Mouse (Mus musculus) adrenal gland, adult 8-10 months (tissue): ENCODE measurements around the gene Gm11444. TPM values are rescaled to one million over a fixed set of nuclear protein-coding genes. Genes with fewer than 3 reads are reported as not detected.
A peak's percentile ranks its signal among the peaks of the same experiment; 100 is the strongest.

Experiments used
- DNase-seq: peaks from one replicate; pipeline ENCODE4 v3.0.0; 2022
- total RNA-seq, 4 experiments: library from RNA; stranded (reverse); gene quantifications; 2 replicates each; pipeline ENCODE4 v1.2.4; 2022

The Gm11444 gene
- total RNA-seq, 4 experiments from 2014 or later, result not detected

DNA sequence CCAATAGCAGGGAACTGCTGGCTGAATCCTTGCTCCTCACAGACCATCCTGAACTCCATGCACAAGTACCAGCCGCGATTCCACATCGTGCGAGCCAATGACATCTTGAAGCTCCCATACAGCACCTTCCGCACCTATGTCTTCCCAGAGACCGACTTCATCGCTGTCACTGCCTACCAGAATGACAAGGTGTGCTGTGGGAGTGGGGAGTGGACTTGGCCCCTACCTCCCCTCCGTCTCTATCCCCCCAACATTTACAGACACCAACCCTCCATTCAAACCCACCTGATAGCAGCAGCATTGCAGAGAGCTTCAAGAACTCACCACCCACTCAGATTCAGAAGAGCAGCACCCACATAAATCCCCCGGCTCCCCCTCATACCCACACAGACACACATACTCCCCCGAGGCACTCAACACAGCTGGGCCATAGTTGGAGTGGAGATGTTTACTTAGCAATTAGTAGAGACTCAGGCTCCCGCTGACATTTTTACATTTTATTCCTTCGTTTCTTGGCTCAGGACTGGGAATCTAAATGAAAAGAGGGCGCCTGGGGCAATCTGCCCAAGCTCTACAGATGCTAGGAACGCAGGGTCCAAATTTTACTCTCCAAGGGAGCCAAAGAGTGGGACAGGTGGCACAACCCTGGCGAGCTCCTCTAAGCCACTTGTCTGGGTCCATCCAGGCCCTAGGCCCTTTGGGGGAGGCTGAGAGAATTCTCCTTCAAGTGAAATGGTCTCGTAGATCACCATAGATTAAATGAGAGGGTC is 14.2 kb downstream of the Gm11444 start:
- DNase-seq, result no peak

- DNase-seq, result no peak
Observed at GRCm38 (mm10) chr11:85835001-85835752, 15.0 kb downstream of the Gm11444 start.

GRCm38 (mm10) chr11:85834386-85834931 is 15.7 kb downstream of the Gm11444 start:
- DNase-seq, result no peak

GRCm38 (mm10) chr11:85833761-85834385 is 16.3 kb downstream of the Gm11444 start:
- DNase-seq, result no peak

DNA sequence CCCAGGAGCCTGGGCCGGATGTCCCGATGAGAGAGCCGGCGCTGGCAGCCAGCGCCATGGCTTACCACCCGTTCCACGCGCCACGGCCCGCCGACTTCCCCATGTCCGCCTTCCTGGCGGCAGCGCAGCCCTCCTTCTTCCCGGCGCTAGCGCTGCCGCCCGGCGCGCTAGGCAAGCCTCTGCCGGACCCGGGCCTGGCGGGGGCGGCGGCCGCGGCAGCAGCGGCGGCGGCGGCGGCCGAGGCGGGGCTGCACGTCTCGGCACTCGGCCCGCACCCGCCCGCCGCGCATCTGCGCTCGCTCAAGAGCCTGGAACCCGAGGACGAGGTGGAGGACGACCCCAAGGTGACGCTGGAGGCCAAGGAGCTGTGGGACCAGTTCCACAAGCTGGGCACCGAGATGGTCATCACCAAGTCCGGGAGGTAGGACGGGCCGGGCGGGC is 17.0 kb downstream of the Gm11444 start:
- DNase-seq, result no peak

DNA sequence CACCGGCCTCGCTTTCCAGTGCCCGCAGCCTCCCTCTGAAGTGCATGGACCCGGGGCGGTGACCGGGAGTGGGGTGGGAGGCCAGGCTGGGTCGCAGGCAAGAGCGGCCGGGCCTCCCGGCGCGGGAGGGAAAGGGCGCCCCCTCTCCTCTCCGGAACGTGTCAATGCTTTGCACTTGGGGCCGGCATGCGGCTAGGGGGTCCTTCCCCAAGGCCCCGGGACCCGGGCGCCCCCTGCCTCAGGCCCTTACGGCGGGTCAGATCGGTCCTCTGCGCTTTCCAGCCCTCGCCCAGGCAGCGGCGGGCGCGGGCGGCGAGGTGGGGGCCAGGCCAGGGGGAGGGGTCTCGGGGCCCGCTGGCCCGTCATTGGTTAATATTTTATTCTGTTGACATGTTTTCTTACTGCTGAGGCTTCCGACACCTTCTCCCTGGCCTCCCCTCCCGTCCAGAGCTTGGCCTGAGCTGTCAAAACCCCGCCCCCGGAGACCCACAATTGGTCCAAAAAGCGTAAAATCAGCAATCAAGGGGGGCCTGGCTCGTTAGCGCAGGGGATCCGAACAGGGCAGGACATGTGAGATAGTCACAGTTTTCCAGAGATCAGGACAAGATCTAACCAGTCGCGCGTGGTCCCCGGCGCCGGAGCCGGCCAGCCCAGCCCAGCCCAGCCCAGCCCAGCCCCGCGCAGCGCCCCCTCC is 17.8 kb downstream of the Gm11444 start, which contains the start of gene Tbx2:
Gene Tbx2, plus strand, starts transcription at position 321 of the 694 bp plus-strand sequence.
- DNase-seq, result peak; percentile 79

DNA sequence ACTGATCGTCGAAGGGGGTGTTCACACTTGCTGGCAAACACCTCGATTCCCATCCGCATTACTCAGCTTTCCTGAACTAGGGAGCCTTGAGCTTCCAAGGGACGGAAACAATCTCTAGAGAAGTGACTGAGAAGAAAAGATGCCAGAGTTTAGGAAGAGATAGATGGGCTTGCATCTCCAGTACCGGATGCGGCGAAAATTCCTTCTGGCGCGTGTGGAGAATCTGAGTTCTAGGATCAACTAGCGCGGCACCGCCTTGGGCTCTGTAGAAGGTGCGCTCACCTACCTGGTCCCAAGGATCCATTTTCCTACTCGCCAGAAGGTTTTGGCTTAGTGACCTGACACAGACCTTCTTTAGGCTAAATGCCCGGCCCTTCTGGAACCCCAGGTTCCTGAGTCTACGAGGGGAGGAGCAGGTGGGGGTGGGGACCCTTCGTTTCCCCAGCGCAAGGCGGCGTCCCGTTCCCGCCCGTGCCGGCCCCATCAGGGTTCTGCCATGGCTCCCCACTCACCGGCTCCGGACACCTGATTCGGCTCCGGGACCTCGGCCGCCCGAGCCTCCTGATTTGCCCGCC is 18.4 kb downstream of the Gm11444 start:
- DNase-seq, result no peak

DNA sequence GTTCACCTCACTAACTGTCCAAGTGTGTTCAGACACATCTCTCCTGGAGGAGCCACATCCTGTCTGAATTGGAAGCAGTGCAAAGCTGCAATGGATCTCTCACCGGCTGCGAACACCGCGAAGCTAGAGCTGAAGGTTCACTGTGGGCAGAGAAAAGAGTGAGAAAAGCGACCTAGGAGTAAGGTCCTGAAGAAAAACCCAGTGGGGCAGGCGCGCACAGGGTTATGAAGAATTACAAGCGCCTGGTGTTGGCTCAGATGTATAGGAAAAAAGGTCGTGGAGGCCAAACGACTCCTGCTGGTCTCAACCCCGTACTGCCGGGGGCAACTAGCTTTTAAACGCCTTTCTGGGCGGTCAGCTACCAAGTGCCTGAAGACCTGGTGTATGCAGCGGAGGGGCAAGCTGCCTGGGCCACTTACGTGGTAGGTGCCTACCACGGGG is 19.2 kb downstream of the Gm11444 start:
- no peak for DNase-seq

- no peak for DNase-seq
Observed at GRCm38 (mm10) chr11:85829520-85830440, 20.4 kb downstream of the Gm11444 start.

- DNase-seq, result no peak
Observed at GRCm38 (mm10) chr11:85828691-85829519, 21.2 kb downstream of the Gm11444 start.

DNA sequence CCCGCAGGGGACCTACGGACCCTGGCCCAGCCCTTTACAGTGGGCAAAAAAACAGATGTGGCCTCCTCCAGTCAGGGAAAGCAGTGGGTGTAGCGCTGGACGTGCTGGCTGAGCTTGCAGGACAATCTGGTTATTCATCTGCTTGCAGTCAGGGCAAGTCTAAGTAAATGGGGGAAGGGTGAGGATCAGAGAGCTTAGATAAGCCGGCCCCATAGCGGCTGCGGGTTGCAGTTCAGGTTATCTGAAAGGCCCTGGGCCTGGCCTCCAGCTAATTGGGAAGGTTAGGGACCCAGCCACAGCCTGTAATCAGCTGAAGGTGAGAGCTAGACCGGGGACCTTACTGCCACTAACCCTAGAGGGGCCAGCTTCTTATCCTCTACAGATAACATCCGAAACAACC is 22.8 kb downstream of the Gm11444 start:
- no peak for DNase-seq

- no peak for DNase-seq
Observed at GRCm38 (mm10) chr11:85825823-85826222, 24.3 kb downstream of the Gm11444 start.

- no peak for DNase-seq
Observed at GRCm38 (mm10) chr11:85825031-85825430, 25.1 kb downstream of the Gm11444 start.

DNA sequence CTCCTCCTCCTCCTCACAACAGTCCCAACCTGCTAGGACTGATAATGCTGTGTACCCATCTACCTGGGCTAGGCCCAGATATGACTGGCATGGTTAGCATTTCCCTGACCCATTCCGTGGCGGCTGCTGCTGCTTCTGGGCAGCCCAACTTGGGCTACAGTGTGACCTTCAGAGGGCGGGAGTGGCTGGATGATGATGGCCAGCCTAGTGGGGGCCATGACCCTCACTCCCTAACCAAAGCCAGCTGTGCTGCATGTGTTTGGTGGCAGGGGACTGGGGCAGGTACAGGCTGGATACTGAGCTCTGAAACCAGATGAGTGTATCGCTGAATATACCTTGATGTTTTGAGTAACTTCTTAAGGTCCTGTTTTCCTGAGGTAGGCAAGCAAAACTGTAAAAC is 26.3 kb downstream of the Gm11444 start:
- DNase-seq, result no peak

DNA sequence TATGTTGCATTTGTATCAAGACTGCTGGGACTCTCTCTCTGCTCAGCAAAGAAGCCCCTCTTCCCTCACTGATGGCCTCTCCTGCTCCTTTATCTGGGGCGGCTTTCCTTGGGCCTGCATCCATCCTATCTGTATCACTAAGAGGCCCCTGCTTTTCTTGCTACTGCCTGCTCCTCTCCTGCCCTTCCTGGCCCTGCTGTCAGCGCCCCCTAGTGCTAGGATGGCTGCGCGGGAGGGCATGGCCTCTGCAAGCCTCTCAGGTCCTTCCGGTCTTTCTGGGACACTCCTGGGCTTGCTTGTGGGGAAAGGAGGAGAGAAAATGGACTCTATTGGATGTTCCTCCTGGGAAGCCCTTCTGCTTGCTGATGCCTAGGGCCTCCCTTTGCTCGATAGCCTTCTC is 27.0 kb downstream of the Gm11444 start:
- DNase-seq, result peak; percentile 75

DNA sequence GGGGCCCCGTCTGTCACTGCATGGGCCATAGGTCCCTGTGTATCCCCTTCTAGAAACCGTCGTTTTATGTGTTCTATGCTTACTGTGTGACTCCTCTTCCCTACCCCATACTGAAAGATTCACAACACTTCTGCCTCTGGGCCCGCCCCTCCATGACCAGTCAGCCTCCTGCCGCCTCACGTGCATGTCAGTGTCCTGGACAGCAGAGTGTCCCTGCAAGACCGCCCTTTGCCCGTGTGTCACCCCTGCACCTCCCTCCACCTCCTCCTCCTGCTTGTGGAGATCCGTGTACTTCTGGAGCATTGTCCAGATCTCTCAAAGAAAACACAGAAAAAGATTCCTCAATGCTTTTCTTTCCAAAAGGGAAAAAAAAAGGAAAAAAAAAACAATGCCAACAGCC is 28.5 kb downstream of the Gm11444 start:
- DNase-seq, result no peak

GRCm38 (mm10) chr11:85820959-85821358 is 29.2 kb downstream of the Gm11444 start:
- no peak for DNase-seq

DNA sequence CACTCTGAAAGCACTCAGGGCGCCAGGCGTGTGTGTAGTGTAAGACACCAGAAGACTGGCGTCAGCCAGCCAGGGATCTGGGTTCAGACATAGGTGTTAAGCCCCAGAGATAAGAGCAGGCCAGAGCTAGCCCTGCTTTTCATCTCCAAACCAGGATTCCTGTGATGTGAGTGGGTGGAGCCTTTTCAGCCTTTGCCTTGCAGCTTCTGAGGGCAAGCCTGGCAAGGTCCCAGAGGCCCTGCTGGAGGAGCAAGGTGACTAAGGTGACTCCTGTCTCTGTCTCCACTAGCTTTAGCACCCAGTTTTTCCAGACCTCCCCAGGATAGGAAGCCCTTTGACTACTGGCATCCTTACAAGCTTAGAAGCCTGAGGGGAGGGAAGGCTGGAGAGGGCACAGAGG is 31.7 kb downstream of the Gm11444 start:
- no peak for DNase-seq

DNA sequence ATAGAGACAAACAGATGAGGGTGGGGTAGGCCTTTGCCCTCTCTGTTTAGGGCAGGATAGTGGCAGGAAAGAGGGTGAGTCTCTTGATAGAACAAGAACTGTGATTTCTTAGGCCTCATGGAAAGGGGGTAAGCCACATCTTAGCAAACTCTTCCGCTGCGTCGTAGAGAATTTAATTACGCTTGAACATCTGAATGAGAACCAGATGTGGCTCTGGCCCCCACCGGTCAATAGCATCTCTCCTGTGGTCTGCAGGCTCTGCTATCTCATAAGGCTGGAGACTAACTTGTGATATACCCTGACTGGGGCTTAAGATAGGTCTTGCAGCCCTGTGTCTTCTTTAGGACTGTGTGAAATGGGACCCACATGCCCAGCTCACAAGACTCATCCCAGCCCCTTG is 33.7 kb downstream of the Gm11444 start:
- no peak for DNase-seq

GRCm38 (mm10) chr11:85814678-85815077 is 35.5 kb downstream of the Gm11444 start:
- DNase-seq, result no peak
